In the genomic region with DNA sequence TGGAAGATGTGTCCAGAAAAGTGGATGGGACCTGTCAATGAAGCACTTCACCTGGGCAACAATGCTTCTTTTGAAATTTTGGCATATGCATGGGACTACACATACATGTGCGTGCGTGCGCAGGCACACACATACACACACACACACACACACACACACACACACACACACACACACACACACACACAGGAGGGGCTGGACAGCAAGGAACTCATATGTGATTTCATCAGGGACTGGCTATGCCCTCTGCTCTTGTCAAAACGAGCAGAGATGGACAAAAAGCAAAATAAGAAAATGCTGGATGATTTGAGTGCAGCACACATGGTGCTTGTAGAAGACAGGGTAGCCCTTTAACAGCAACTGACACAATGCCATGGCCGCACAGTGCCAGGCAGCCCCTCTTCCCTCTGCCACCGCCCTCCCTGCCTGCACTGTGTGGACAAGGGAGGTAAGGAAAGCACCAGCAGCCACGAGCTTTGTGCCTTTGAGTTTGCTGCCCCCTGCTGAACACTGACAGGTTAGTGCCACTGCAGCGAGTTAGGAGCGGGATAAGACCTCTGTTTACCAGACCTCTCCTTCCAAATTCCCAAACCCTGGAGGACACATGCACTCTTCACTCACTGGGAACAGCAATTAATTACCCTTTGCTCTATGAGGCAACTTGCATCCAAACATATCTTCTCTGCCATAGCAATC, we compare ENCODE assay signal across 8 mouse cellular contexts. TPM values are rescaled to one million over a fixed set of nuclear protein-coding genes. Genes with fewer than 3 reads are reported as not detected.
DNase-seq lines count a peak whose midpoint lies in the region; ATAC-seq and TF ChIP-seq lines count a peak whose summit lies in the region.

No protein-coding gene starts in this region.

- peaks cover 2 to 4% of the 10 kb centered on the region in 2 experiments; a peak in 3 of 4 replicates for H3K4me1 ChIP-seq in MEL (ENCODE audit: control insufficient read depth in 1 of 2, insufficient read depth in 2 of 2, low read length in 2 of 2)
- no peaks in the 10 kb centered on the region for H3K4me1 ChIP-seq in liver, postnatal 0 days (ENCODE audit: insufficient read depth)
- no peaks in the 10 kb centered on the region for H3K4me1 ChIP-seq in olfactory bulb, adult 2 months (ENCODE audit: control insufficient read depth, insufficient read depth, low read length)

- TF ChIP-seq EP300 in MEL (IDR thresholded peaks at IDR 0.05; ENCODE audit: low read depth in 1 of 2, low read length in 2 of 2): no peak
- no peak for TF ChIP-seq EP300 in liver, postnatal 0 days (IDR thresholded peaks at IDR 0.05; ENCODE audit: low read depth)

- 60% methylated on average over 9 of the region's 9 CpGs for WGBS in liver, postnatal 0 days (ENCODE audit: insufficient replicate concordance)
- WGBS in olfactory bulb, adult 2 months: 56% methylated on average over 9 of the region's 9 CpGs

- TF ChIP-seq CTCF in MEL (IDR thresholded peaks at IDR 0.05 in 2 of 3, conservative IDR thresholded peaks at IDR 0.05 in 1 of 3; ENCODE audit: control insufficient read depth in 1 of 3, insufficient read depth in 1 of 3, low read depth in 2 of 3, low read length in 3 of 3, poor library complexity in 1 of 3, severe bottlenecking in 1 of 3): peak; percentile 47 to 63 (median 57)
- TF ChIP-seq CTCF in liver, postnatal 0 days (IDR thresholded peaks at IDR 0.05; ENCODE audit: low read depth): peak; percentile 79
- TF ChIP-seq CTCF in olfactory bulb, adult 2 months (IDR thresholded peaks at IDR 0.05; ENCODE audit: insufficient read depth, low read depth, low read length): peak; percentile 77

- no peaks in the 10 kb centered on the region for H3K79me2 ChIP-seq in MEL (ENCODE audit: control insufficient read depth, insufficient read depth, low read length, poor library complexity)

- no peaks in the 10 kb centered on the region for H3K9me3 ChIP-seq in MEL (replicated peaks; ENCODE audit: insufficient read depth, low read length)
- H3K9me3 ChIP-seq in liver, postnatal 0 days (ENCODE audit: low read length): no peaks in the 10 kb centered on the region

- no peak overlapping the region for H3K4me3 ChIP-seq in MEL (ENCODE audit: control insufficient read depth in 1 of 2, insufficient read depth in 1 of 2, low read depth in 2 of 2, low read length in 2 of 2)
- no peak overlapping the region for H3K4me3 ChIP-seq in liver, postnatal 0 days (ENCODE audit: low read depth, low read length)
- no peak overlapping the region for H3K4me3 ChIP-seq in olfactory bulb, adult 2 months (ENCODE audit: insufficient read depth, low read depth, low read length)

- ATAC-seq in erythroid progenitor cell, adult 5-6 weeks (replicated peaks; ENCODE audit: low FRiP score, poor library complexity, severe bottlenecking): 0 out of 2 replicates have a peak, but pooled peaks have one; percentile 54
- ATAC-seq in liver, postnatal 0 days: no peak
- ATAC-seq in inflammation-experienced regulatory T-cells, adult 6 months: no peak

- no peak overlapping the region for H3K27ac ChIP-seq in MEL (ENCODE audit: control insufficient read depth, low read depth, low read length)
- no peak overlapping the region for H3K27ac ChIP-seq in liver, postnatal 0 days (ENCODE audit: low read depth)
- H3K27ac ChIP-seq in olfactory bulb, adult 2 months (ENCODE audit: insufficient read depth, low read depth, low read length): no peak overlapping the region

- H3K9ac ChIP-seq in MEL (ENCODE audit: control insufficient read depth, low read depth, low read length, poor library complexity, severe bottlenecking): no peak overlapping the region
- no peak overlapping the region for H3K9ac ChIP-seq in liver, postnatal 0 days (replicated peaks)

- H3K36me3 ChIP-seq in MEL (ENCODE audit: control insufficient read depth in 1 of 2, insufficient read depth in 2 of 2, low read length in 2 of 2): peaks cover 1 to 4% of the 10 kb centered on the region in 2 experiments
- H3K36me3 ChIP-seq in liver, postnatal 0 days (replicated peaks; ENCODE audit: insufficient read depth, low read length): peaks cover 32% of the 10 kb centered on the region

- TF ChIP-seq RAD21 in MEL (IDR thresholded peaks at IDR 0.05; ENCODE audit: low read depth, low read length): peak; percentile 52

- TF ChIP-seq POLR2A in MEL (IDR thresholded peaks at IDR 0.05; ENCODE audit: control insufficient read depth in 1 of 2, insufficient read depth in 1 of 2, low read depth in 1 of 2, low read length in 2 of 2, poor library complexity in 1 of 2): no peak
- no peak for TF ChIP-seq POLR2A in olfactory bulb, adult 2 months (IDR thresholded peaks at IDR 0.05; ENCODE audit: insufficient read depth, low read depth, low read length)

- DNase-seq in MEL (ENCODE audit: low read depth, low spot score): peak; percentile 49
- DNase-seq in brain, embryonic 18.5 days (ENCODE audit: low read depth, low spot score): peak; percentile 46
- peak; percentile 77 for DNase-seq in heart, postnatal 4 days
- DNase-seq in layer of hippocampus, adult 18-20 months (ENCODE audit: low spot score in 2 of 2): peak; percentile 50 to 88
- peak; percentile 58 for DNase-seq in liver, postnatal 0 days

- no peaks in the 10 kb centered on the region for H3K27me3 ChIP-seq in MEL (ENCODE audit: control insufficient read depth in 1 of 2, insufficient read depth in 2 of 2, low read length in 2 of 2)
- no peaks in the 10 kb centered on the region for H3K27me3 ChIP-seq in liver, postnatal 0 days (ENCODE audit: insufficient read depth, low read length)

- H3K4me2 ChIP-seq in liver, postnatal 0 days (ENCODE audit: low read depth, low read length): no peak overlapping the region

TF ChIP-seq in MEL, 35 proteins besides CTCF, POLR2A, EP300 and RAD21:
- TF ChIP-seq CHD2 (IDR thresholded peaks at IDR 0.05; ENCODE audit: low read length) (no peak), SIN3A (IDR thresholded peaks at IDR 0.05; ENCODE audit: low read length) (no peak), MAX (IDR thresholded peaks at IDR 0.05; ENCODE audit: low read length) (no peak), ZKSCAN1 (IDR thresholded peaks at IDR 0.05; ENCODE audit: low read depth, low read length) (no peak), ZC3H11A (IDR thresholded peaks at IDR 0.05; ENCODE audit: low read depth, low read length) (0 out of 2 replicates have a peak, but pooled peaks have one; percentile 13), SMC3 (IDR thresholded peaks at IDR 0.05; ENCODE audit: low read depth, low read length) (peak; percentile 54), JUND (IDR thresholded peaks at IDR 0.05; ENCODE audit: low read depth, low read length) (no peak)

RNA-seq across cellular contexts. Expression of a gene that starts 32.7 kb away (rescaled TPM):
- 7.9 and 9.2 TPM in 2 replicates for total RNA-seq in MEL (2012; rRNA removed)
- polyA plus RNA-seq in MEL (2012; ENCODE audit: insufficient read depth in 1 of 2, insufficient read length in 2 of 2, low read depth in 1 of 2, low replicate concordance in 2 of 2, missing spikeins in 1 of 2): 10 to 100 TPM in 1 of 2 experiments, not detected in 1; 17.6 TPM
- total RNA-seq in erythroid progenitor cell, adult 5-6 weeks (2015; ENCODE audit: low replicate concordance): 7.2 and 12.2 TPM in 2 replicates
- 2.0 and 11.7 TPM in 2 replicates for total RNA-seq in erythroid progenitor cell, adult 5-6 weeks (2017; ENCODE audit: low replicate concordance)
- 10 to 100 TPM; 16.3 to 17.3 TPM for total RNA-seq in heart, postnatal 4 days (2021)
- 10 to 100 TPM; 37.7 to 38.1 TPM for total RNA-seq in layer of hippocampus, adult 18-20 months (2021)
- polyA plus RNA-seq in liver, postnatal 0 days (2015; fragmentation: Nextera tagmentation; extraction: Ambion mirVana): 2.6 TPM in 2 replicates
- polyA plus RNA-seq in olfactory bulb, adult 2 months (2012; ENCODE audit: insufficient read depth, insufficient read length, low replicate concordance, missing spikeins): not detected in 2 replicates
- 1 to 10 TPM; 5.3 to 8.9 (median 7.8) TPM for polyA plus RNA-seq in inflammation-experienced regulatory T-cells, adult 6 months (2017; shearing (Covaris generic))

RNA-seq across cellular contexts. Expression of a gene that starts 32.7 kb away (rescaled TPM):
- total RNA-seq in MEL (2012; rRNA removed): 16.8 and 20.1 TPM in 2 replicates
- polyA plus RNA-seq in MEL (2012; ENCODE audit: insufficient read depth in 1 of 2, insufficient read length in 2 of 2, low read depth in 1 of 2, low replicate concordance in 2 of 2, missing spikeins in 1 of 2): 10 to 100 TPM in 1 of 2 experiments, not detected in 1; 15.3 TPM
- 5.4 and 9.4 TPM in 2 replicates for total RNA-seq in erythroid progenitor cell, adult 5-6 weeks (2015; ENCODE audit: low replicate concordance)
- 4.0 and 5.7 TPM in 2 replicates for total RNA-seq in erythroid progenitor cell, adult 5-6 weeks (2017; ENCODE audit: low replicate concordance)
- total RNA-seq in heart, postnatal 4 days (2021): 1 to 10 TPM; 9.2 to 9.8 TPM
- 10 to 100 TPM; 27.5 to 27.8 TPM for total RNA-seq in layer of hippocampus, adult 18-20 months (2021)
- polyA plus RNA-seq in liver, postnatal 0 days (2015; fragmentation: Nextera tagmentation; extraction: Ambion mirVana): 4.9 and 5.0 TPM in 2 replicates
- not detected in 2 replicates for polyA plus RNA-seq in olfactory bulb, adult 2 months (2012; ENCODE audit: insufficient read depth, insufficient read length, low replicate concordance, missing spikeins)
- 10 to 100 TPM; 13.8 to 16.3 (median 15.0) TPM for polyA plus RNA-seq in inflammation-experienced regulatory T-cells, adult 6 months (2017; shearing (Covaris generic))
